Mouse (Mus musculus): Measurements from ENCODE around the gene 4932415D10Rik.

- TF ChIP-seq CTCF (IDR thresholded peaks at IDR 0.05; ENCODE audit: borderline replicate concordance, insufficient read depth, low read depth, low read length) (no peak), POLR2A (IDR thresholded peaks at IDR 0.05; ENCODE audit: borderline replicate concordance, insufficient read depth, low read length) (no peak)
Observed at GRCm38 (mm10) chr10:82320134-82320533, 3.8 kb upstream of the 4932415D10Rik start.

All from cerebellum, adult 2 months (tissue).